Mouse (Mus musculus) CD4-positive, CD25-positive, alpha-beta regulatory T cell, adult 2 months (primary cell): ENCODE measurements around the gene Olfr678.
"Not testable (repeated sequence)": the region's sequence is repeated elsewhere in the genome, so short reads cannot be mapped to it uniquely, and the experiment has no call there.

Experiments
- DNase-seq: peaks from one replicate; pipeline ENCODE4 v3.0.0-alpha.2; 2012; ENCODE audit warnings: low read depth, low spot score

The Olfr678 gene

GRCm38 (mm10) chr7:105064175-105064574 lies at the start of gene Olfr678:
TSS of gene Olfr678 (plus strand) at chr7:105064475.
- DNase-seq: no peak

GRCm38 (mm10) chr7:105022530-105022929 lies 41.7 kb upstream of the Olfr678 start:
- DNase-seq: no peak

GRCm38 (mm10) chr7:105028360-105028759 lies 35.9 kb upstream of the Olfr678 start, which contains the start of gene Olfr675:
TSS of gene Olfr675 (minus strand) at chr7:105028460.
- no peak for DNase-seq

GRCm38 (mm10) chr7:105032398-105032797 lies 31.9 kb upstream of the Olfr678 start, which contains the start of gene Olfr676:
TSS of gene Olfr676 (plus strand) at chr7:105032698.
- no peak for DNase-seq

GRCm38 (mm10) chr7:105033836-105034235 lies 30.4 kb upstream of the Olfr678 start:
- DNase-seq: not testable (repeated sequence)

- no peak for DNase-seq
Observed at GRCm38 (mm10) chr7:105058951-105059350, 5.3 kb upstream of the Olfr678 start.

- no peak for DNase-seq
Observed at GRCm38 (mm10) chr7:105080905-105081304, 16.6 kb downstream of the Olfr678 start, which contains the start of gene Olfr679. TSS of gene Olfr679 (plus strand) at chr7:105081205.

GRCm38 (mm10) chr7:105092717-105093116 lies 28.4 kb downstream of the Olfr678 start, which contains the start of gene Olfr680-ps1:
TSS of gene Olfr680-ps1 (minus strand) at chr7:105092817.
- not testable (repeated sequence) for DNase-seq

- no peak for DNase-seq
Observed at GRCm38 (mm10) chr7:105116536-105116935, 52.3 kb downstream of the Olfr678 start, which contains the start of gene Olfr681. TSS of gene Olfr681 (plus strand) at chr7:105116836.
